Mouse (Mus musculus) limb, embryonic 12.5 days (tissue): ENCODE data around the gene Kalrn. TPM values are rescaled to one million over a fixed set of nuclear protein-coding genes. Genes with fewer than 3 reads are reported as not detected.
A peak's percentile ranks its signal among the peaks of the same experiment; 100 is the strongest.

Experiments used
- ATAC-seq: fragments of 200-750 bp; cut with Nextera tagmentation; 2 replicates; pipeline ENCODE4 v1.8.0; 2017; ENCODE audit warnings: low read depth, moderate TSS enrichment; ENCODE audit not compliant: insufficient number of reproducible peaks, insufficient read depth, low FRiP score, low TSS enrichment
- H3K27ac ChIP-seq: fragments of 300-500 bp; sonication (generic); 2 replicates; pipeline ENCODE4 v1.5.1; 2016; ENCODE audit warnings: mild to moderate bottlenecking, moderate library complexity
- H3K27me3 ChIP-seq: fragments of 300-500 bp; sonication (generic); 2 replicates; pipeline ENCODE4 v1.6.1; 2016; ENCODE audit warnings: mild to moderate bottlenecking, moderate library complexity
- H3K36me3 ChIP-seq: fragments of 300-500 bp; sonication (generic); 2 replicates; pipeline ENCODE4 v1.6.1; 2016; ENCODE audit warnings: mild to moderate bottlenecking, moderate library complexity
- H3K4me1 ChIP-seq: fragments of 300-500 bp; sonication (generic); replicated peaks from 2 replicates; pipeline ENCODE4 v1.6.1; 2016
- H3K4me2 ChIP-seq: fragments of 300-500 bp; sonication (generic); 2 replicates; pipeline ENCODE4 v1.6.1; 2016; ENCODE audit warnings: mild to moderate bottlenecking, moderate library complexity
- H3K4me3 ChIP-seq: fragments of 300-500 bp; sonication (generic); replicated peaks from 2 replicates; pipeline ENCODE4 v1.5.1; 2016; ENCODE audit warnings: mild to moderate bottlenecking
- H3K9ac ChIP-seq: fragments of 300-500 bp; sonication (generic); replicated peaks from 2 replicates; pipeline ENCODE4 v1.6.1; 2016; ENCODE audit warnings: mild to moderate bottlenecking, moderate library complexity
- H3K9me3 ChIP-seq: fragments of 300-500 bp; sonication (generic); 2 replicates; pipeline ENCODE4 v1.6.1; 2016; ENCODE audit warnings: mild to moderate bottlenecking, moderate library complexity
- WGBS: fragments of 180-500 bp; shearing (Covaris S2); methylation state at CpG from one replicate; pipeline ENCODE4 v1.1.7; 2016; 5-methylcytosine and 5-hydroxymethylcytosine counted together
- polyA plus RNA-seq: library from polyadenylated mRNA; unstranded; fragments of >200 nt; fragmentation: Nextera tagmentation; extraction: Ambion mirVana; gene quantifications from 2 replicates; pipeline ENCODE4 v1.2.1, GENCODE M21; 2016

Kalrn gene
- polyA plus RNA-seq, 1 experiment from 2014 or later: 13.1 TPM

DNA sequence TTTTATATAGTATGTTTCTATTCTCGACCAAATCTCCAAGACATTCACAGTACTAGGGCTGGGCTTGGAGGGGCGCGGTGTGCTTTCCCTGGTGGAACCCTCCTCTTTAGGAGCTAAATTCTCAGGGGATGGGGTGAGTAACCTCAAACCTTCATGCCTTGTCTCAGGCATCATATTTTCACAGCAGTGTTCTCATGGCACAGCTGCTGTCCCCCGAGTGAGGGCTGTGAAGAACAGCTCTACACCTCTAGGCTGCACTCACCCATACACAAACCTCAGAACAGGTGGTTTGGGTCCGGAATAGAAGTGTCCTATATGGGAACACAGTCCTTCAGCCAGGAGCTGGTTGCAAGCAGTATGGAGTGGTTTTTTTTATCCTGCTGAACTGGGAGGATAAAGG, 245.4 kb downstream of the Kalrn start:
- no peaks in the 10 kb centered on the region for H3K9me3 ChIP-seq
- 75% methylated on average over 5 of the region's 5 CpGs for WGBS
- H3K4me3 ChIP-seq: no peak overlapping the region
- no peak for ATAC-seq
- peaks cover 14% of the 10 kb centered on the region for H3K4me1 ChIP-seq
- H3K27ac ChIP-seq: no peak overlapping the region
- peaks cover 13% of the 10 kb centered on the region; the same call in 1 of the 2 replicates for H3K36me3 ChIP-seq
- H3K9ac ChIP-seq: no peak overlapping the region
- no peaks in the 10 kb centered on the region for H3K27me3 ChIP-seq
- no peak overlapping the region for H3K4me2 ChIP-seq

DNA sequence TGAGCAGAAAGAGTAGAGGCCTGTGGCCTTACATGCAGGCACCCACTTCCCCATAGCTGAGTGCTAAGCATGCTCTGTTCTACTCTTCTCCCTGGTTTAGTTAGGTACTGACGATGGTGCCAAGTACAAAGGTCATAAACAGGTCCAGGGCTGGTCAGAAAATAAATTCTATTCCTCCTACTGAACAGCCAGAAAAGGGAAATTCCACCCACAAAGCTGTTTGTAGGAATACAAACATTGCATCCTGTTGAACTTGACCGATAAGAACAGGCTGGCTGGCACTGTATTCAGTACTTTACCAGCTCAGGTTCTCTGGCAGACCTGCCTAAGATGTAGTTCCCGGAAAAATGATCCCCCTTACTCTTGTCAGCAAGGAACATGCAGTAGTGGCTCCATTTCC, 247.5 kb downstream of the Kalrn start:
- Histone ChIP-seq H3K4me3 (no peak overlapping the region), H3K27ac (no peak overlapping the region), H3K9ac (no peak overlapping the region), H3K27me3 (peaks cover under 1% of the 10 kb centered on the region; the same call in 1 of the 2 replicates), H3K36me3 (peaks cover 4% of the 10 kb centered on the region; the same call in 1 of the 2 replicates), H3K9me3 (no peaks in the 10 kb centered on the region), H3K4me2 (no peak overlapping the region), H3K4me1 (peaks cover 19% of the 10 kb centered on the region)
- 82% methylated on average over 3 of the region's 3 CpGs for WGBS
- no peak for ATAC-seq

DNA sequence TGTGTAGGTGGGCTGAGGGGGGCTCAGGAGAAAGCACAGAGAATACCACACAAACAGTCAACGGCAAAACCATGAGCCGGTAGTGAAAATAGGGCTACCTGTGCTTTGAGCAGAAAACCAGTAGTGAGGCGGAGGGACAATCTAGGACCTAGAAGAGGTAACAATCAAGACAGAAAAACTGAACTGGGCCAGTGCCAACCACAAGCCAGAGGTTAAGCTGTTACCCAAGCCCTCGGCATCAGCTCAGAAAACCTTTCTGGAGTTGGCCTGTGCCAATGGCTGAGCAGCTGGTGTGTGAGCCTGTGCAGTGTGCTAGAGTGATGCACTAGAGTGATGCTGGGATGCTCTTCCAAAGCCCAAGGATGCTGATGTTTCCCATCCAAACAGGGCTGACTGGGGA, 248.2 kb downstream of the Kalrn start:
- Histone ChIP-seq H3K27ac (no peak overlapping the region), H3K36me3 (peaks cover 4% of the 10 kb centered on the region; the same call in 1 of the 2 replicates), H3K4me2 (no peak overlapping the region), H3K4me3 (no peak overlapping the region), H3K4me1 (peaks cover 24% of the 10 kb centered on the region), H3K27me3 (peaks cover 6% of the 10 kb centered on the region), H3K9ac (no peak overlapping the region), H3K9me3 (no peaks in the 10 kb centered on the region)
- WGBS: 91% methylated on average over 4 of the region's 4 CpGs
- no peak for ATAC-seq

DNA sequence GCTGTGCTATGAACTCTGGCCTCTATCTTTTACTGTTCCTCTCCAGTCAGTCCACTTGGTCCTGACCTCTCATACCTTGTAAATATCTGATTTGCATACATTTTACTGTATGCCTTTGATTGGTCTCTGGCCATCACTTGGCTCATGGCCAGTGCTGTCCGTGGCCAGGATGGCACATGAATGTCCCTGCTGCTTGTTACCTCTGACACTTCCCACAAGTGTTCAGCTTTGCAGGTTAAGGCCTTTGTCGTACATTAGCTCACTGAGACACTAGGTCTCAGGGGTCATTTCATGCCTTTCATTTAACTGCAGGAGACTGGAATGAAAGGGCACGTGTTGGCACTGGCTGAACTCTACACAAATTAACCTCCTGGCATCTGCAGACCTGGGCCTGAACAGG, 248.6 kb downstream of the Kalrn start:
- WGBS: 78% methylated on average over 3 of the region's 3 CpGs
- H3K4me1 ChIP-seq: peaks cover 19% of the 10 kb centered on the region
- ATAC-seq: no peak
- peaks cover 6% of the 10 kb centered on the region for H3K27me3 ChIP-seq
- no peak overlapping the region for H3K4me3 ChIP-seq
- H3K36me3 ChIP-seq: peaks cover 4% of the 10 kb centered on the region; the same call in 1 of the 2 replicates
- no peaks in the 10 kb centered on the region for H3K9me3 ChIP-seq
- H3K27ac ChIP-seq: no peak overlapping the region
- H3K9ac ChIP-seq: no peak overlapping the region
- no peak overlapping the region for H3K4me2 ChIP-seq

DNA sequence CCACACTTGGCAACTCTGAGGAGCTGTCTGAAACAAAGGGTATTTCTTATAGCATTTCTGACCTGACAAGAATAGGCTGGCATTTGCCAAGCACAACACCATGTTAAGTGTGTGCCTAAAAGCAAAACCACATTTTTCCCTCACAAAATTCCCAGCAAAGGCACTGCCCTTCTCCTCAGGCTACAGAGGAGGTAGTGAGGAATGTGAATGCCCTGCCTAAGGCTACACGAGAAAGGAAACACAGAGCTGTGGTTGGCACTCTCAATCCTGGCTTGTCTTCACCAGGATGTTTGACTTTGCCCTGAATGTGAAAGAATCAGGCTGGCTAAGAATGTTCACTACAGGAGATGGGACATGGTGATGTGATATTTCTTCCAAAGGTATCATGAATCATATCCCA, 249.8 kb downstream of the Kalrn start:
- peaks cover 15% of the 10 kb centered on the region for H3K4me1 ChIP-seq
- H3K27ac ChIP-seq: no peak overlapping the region
- H3K36me3 ChIP-seq: peaks cover 4% of the 10 kb centered on the region; the same call in 1 of the 2 replicates
- H3K9ac ChIP-seq: no peak overlapping the region
- WGBS: 84% methylated on average over 1 of the region's 1 CpGs
- H3K4me3 ChIP-seq: no peak overlapping the region
- no peak overlapping the region for H3K4me2 ChIP-seq
- ATAC-seq: no peak
- no peaks in the 10 kb centered on the region for H3K9me3 ChIP-seq
- H3K27me3 ChIP-seq: peaks cover 12% of the 10 kb centered on the region

DNA sequence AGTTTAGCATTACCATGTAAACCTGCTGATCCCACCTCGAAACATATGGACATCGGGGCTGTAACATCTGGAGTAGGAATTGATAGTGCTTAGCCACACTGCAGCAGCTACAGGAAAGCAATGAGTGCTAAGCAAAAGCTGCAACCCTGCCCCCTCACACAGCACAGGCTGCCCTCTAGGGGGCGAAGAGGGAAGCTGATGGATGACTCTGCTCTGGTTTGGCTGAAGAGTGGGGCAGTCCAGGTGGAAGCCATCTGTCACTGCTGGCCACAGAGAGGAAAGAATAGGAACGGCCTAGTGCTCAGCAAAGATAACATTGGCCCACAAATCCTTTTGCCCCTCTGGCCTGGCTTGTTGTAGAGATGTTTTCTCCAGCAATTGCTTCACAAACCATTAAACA, 250.8 kb downstream of the Kalrn start:
- H3K36me3 ChIP-seq: peaks cover 4% of the 10 kb centered on the region; the same call in 1 of the 2 replicates
- peak; percentile 76; the same call in 1 of the 2 replicates for ATAC-seq
- no peak overlapping the region for H3K4me2 ChIP-seq
- H3K27ac ChIP-seq: no peak overlapping the region
- peaks cover 14% of the 10 kb centered on the region for H3K4me1 ChIP-seq
- H3K27me3 ChIP-seq: peaks cover 12% of the 10 kb centered on the region
- H3K9me3 ChIP-seq: no peaks in the 10 kb centered on the region
- H3K9ac ChIP-seq: no peak overlapping the region
- H3K4me3 ChIP-seq: no peak overlapping the region
- 10% methylated on average over 4 of the region's 4 CpGs for WGBS

DNA sequence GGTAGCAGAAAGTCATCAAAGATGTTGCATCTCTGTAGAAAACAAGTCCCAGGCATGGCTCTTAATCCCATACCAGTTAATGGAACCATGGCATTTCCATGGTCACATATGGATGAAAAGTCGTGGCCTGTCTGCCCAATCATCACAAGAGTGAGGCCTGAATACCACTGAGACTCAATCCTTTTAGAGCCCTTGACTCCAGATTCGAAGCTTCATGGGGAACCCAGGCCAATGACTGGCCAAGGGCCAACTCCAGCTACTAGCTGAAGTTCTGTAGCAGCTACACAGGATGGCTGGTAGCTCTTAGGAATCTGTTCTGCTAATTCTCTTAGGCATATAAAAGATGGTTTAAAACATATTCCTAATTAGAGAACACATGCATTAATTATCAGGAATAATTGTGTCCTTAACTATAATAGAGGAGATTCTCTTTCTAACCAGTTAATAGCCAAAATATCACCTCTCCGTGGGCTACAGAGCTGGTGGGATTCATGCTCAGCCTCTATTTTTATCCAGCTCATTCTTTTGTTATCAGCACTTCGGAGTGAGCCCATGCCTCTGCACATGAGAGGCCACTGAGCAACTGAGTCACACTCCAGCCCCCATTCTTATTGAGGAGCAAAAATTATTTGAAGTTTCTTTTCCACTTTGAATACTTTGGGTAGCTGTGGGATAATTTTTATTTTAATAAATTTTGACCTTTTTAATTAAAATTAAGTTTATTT, 252.1 kb downstream of the Kalrn start:
- Histone ChIP-seq H3K27ac (no peak overlapping the region), H3K4me2 (no peak overlapping the region), H3K9me3 (no peaks in the 10 kb centered on the region), H3K9ac (no peak overlapping the region), H3K27me3 (peaks cover 12% of the 10 kb centered on the region), H3K36me3 (peaks cover 4% of the 10 kb centered on the region; the same call in 1 of the 2 replicates), H3K4me3 (no peak overlapping the region), H3K4me1 (peaks cover 25% of the 10 kb centered on the region)
- WGBS: 86% methylated on average over 4 of the region's 4 CpGs
- ATAC-seq: no peak

DNA sequence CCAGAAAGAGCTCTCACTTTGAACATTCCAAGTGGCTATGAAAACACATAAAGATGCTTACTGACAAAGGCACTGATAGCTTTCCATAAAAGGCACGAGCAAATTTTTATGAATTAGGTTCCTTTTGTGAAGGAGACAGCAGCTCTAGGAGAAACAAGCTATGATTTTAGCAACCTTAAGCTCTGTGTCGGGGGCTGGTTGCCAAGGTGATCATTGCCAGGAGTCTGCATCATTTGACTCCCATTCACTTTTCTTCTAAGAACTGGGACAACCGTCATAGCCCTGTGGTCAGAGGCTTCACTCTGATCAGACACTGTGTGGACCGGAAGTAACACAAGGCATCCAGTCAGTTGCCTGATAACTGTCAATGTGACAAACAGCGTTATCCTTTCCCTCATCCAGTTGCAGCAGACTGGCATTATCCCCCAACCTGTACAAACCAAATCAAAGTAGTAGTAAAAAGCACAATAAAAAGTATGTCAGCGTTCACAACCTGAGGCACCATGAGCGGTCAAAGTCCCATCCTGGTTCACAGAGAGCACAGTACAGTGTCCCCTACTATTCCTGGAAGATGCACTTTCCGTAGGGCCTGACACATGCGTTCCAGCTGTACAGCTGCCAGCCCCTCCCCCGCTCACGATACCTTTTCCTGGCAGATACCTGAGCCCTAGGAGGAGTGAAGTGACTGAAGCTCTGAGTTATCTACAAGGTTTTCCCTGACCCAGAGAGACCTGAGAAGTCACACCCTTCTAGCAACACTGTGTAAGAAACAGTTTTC, 253.1 kb downstream of the Kalrn start:
- Histone ChIP-seq H3K9ac (no peak overlapping the region), H3K27ac (no peak overlapping the region), H3K4me2 (no peak overlapping the region), H3K4me1 (peaks cover 26% of the 10 kb centered on the region), H3K27me3 (peaks cover 12% of the 10 kb centered on the region), H3K9me3 (peaks cover 2% of the 10 kb centered on the region; the same call in 1 of the 2 replicates), H3K4me3 (no peak overlapping the region), H3K36me3 (peaks cover 1% of the 10 kb centered on the region; the same call in 1 of the 2 replicates)
- WGBS: 83% methylated on average over 11 of the region's 11 CpGs
- no peak for ATAC-seq

DNA sequence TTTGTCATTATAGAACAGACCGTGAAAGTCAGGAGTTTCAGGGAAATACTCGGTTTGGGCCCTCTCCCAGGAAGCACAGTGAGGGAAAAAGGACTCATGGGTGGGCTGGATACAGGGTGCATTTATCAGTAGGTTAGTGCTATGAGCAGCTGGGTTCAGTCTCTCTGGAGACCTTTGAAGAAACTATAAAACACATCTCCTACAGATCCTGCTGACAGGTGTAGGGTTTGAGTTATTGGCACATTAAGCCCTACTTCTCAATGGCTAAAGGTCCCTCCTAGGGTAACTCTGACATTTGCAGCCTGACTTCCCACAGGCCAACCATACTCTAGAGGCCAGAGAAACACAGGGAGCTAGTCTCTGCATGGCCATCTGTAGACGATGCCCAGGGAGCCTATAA, 256.2 kb downstream of the Kalrn start:
- Histone ChIP-seq H3K9ac (no peak overlapping the region), H3K27ac (no peak overlapping the region), H3K4me2 (no peak overlapping the region), H3K36me3 (no peaks in the 10 kb centered on the region; the same call in 1 of the 2 replicates), H3K4me1 (peaks cover 20% of the 10 kb centered on the region), H3K4me3 (no peak overlapping the region), H3K27me3 (peaks cover 12% of the 10 kb centered on the region), H3K9me3 (peaks cover 8% of the 10 kb centered on the region; the same call in 1 of the 2 replicates)
- no peak for ATAC-seq
- WGBS: 9% methylated on average over 3 of the region's 3 CpGs

DNA sequence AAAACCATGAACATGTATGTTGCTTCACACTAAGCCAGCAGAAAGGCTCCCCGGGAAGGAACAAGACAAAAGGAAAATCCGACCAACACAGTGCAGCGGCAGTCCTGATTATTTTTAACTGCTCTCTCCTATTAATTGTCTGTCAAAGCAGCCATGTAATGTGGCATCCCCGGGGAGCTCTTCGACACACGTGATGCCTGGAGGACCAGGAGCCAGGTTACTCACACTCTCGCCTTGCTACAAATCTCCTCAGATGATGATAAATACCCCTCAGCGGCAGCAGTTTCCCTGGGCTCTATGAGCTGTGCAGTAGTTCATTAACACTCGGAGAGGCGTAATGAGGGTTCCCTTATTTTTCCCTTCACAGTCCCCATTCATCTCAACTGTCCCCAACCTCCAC, 257.1 kb downstream of the Kalrn start:
- Histone ChIP-seq H3K36me3 (no peaks in the 10 kb centered on the region; the same call in 1 of the 2 replicates), H3K27ac (no peak overlapping the region), H3K4me2 (no peak overlapping the region), H3K9me3 (peaks cover 8% of the 10 kb centered on the region; the same call in 1 of the 2 replicates), H3K4me3 (no peak overlapping the region), H3K9ac (no peak overlapping the region), H3K4me1 (peaks cover 20% of the 10 kb centered on the region), H3K27me3 (peaks cover 12% of the 10 kb centered on the region)
- ATAC-seq: no peak
- WGBS: 47% methylated on average over 10 of the region's 10 CpGs

DNA sequence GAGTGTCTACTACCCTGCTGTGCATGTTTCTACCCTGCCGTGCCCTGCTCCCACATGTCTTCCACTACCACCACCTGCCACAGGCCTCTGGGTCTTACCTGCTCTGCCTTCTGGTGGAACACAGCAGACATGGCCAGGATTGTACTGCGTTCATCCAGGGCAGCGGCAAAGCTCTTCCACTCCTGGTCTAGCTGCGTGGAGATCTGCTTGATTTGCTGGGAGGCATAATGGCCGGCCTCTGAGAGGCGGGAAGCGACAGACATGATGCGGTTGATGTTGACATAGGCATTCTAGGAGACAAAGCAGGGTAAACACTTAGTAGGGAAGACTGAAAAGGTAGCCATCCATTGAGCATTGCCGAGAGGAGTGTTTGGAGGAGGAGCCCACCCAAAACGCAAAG, 259.3 kb downstream of the Kalrn start:
- H3K36me3 ChIP-seq: peaks cover 1% of the 10 kb centered on the region; the same call in 1 of the 2 replicates
- peaks cover 15% of the 10 kb centered on the region; the same call in 1 of the 2 replicates for H3K4me1 ChIP-seq
- no peak overlapping the region for H3K4me3 ChIP-seq
- H3K9me3 ChIP-seq: peaks cover 8% of the 10 kb centered on the region; the same call in 1 of the 2 replicates
- no peak overlapping the region for H3K9ac ChIP-seq
- no peak overlapping the region for H3K4me2 ChIP-seq
- 96% methylated on average over 10 of the region's 10 CpGs for WGBS
- peaks cover 3% of the 10 kb centered on the region; the same call in 1 of the 2 replicates for H3K27me3 ChIP-seq
- H3K27ac ChIP-seq: no peak overlapping the region
- ATAC-seq: no peak
